Mouse (Mus musculus) right cerebral cortex, postnatal 4 days (tissue): ENCODE results near the gene 2410141K09Rik.
"Not testable (repeated sequence)": the region's sequence is repeated elsewhere in the genome, so short reads cannot be mapped to it uniquely, and the experiment has no call there.

Source experiments
- DNase-seq: peaks from one replicate; pipeline ENCODE4 v3.0.0-alpha.2; 2022

The 2410141K09Rik gene

GRCm38 (mm10) chr13:66441018-66441417 lies at the start of gene 2410141K09Rik:
Gene 2410141K09Rik (minus strand): TSS chr13:66441118.
- not testable (repeated sequence) for DNase-seq

- not testable (repeated sequence) for DNase-seq
Measured at GRCm38 (mm10) chr13:66426858-66427257, 14.1 kb downstream of the 2410141K09Rik start.

- DNase-seq: not testable (repeated sequence)
Measured at GRCm38 (mm10) chr13:66414962-66415361, 26.0 kb downstream of the 2410141K09Rik start.
